Mouse (Mus musculus) megakaryocyte, embryonic 14.5 days (primary cell): ENCODE results near the gene Flrt3. TPM values are rescaled to one million over a fixed set of nuclear protein-coding genes. Genes with fewer than 3 reads are reported as not detected.

Experiments used
- H3K27me3 ChIP-seq: replicated peaks from 2 replicates; pipeline ENCODE3; 2012; ENCODE audit warnings: inconsistent platforms
- H3K36me3 ChIP-seq: replicated peaks from 2 replicates; pipeline ENCODE3; 2012; ENCODE audit warnings: low read length, inconsistent platforms, mixed read lengths
- H3K4me1 ChIP-seq: 2 replicates; pipeline ENCODE4 v1.6.1; 2012; ENCODE audit warnings: inconsistent platforms
- H3K4me3 ChIP-seq: replicated peaks from 2 replicates; pipeline ENCODE3; 2012; ENCODE audit warnings: moderate library complexity, mild to moderate bottlenecking, inconsistent platforms
- H3K9me3 ChIP-seq: 2 replicates; pipeline ENCODE4 v1.6.1; 2012; ENCODE audit warnings: inconsistent platforms
- FLI1 ChIP-seq: IDR thresholded peaks from 2 replicates; pipeline ENCODE4 v1.6.1; 2012; ENCODE audit warnings: low read length, inconsistent platforms, mixed read lengths
- GATA1 ChIP-seq: IDR thresholded peaks from 3 replicates; pipeline ENCODE4 v1.6.1; 2012; ENCODE audit warnings: mixed read lengths, low read length, inconsistent platforms, borderline replicate concordance
- polyA plus RNA-seq: library from polyadenylated mRNA; stranded (reverse); fragments of >175 nt; gene quantifications from 2 replicates; pipeline ENCODE4 v1.2.3, GENCODE M21; 2012; ENCODE audit warnings: low replicate concordance; ENCODE audit not compliant: insufficient read depth

The Flrt3 gene
- polyA plus RNA-seq, 1 experiment, result not detected

GRCm38 (mm10) chr2:140662673-140663072 is 8.6 kb downstream of the Flrt3 start:
- no peaks in the 10 kb centered on the region for H3K36me3 ChIP-seq
- H3K9me3 ChIP-seq, result no peaks in the 10 kb centered on the region; the same call in 1 of the 2 replicates
- H3K27me3 ChIP-seq, result peaks cover under 1% of the 10 kb centered on the region
- H3K4me1 ChIP-seq, result no peaks in the 10 kb centered on the region
- H3K4me3 ChIP-seq, result no peak overlapping the region
- TF ChIP-seq FLI1, result no peak
- TF ChIP-seq GATA1, result no peak

- TF ChIP-seq FLI1 (no peak), GATA1 (no peak)
- H3K4me3 ChIP-seq, result no peak overlapping the region
- H3K27me3 ChIP-seq, result no peaks in the 10 kb centered on the region
Measured at GRCm38 (mm10) chr2:140653978-140654377, 17.3 kb downstream of the Flrt3 start.

GRCm38 (mm10) chr2:140653481-140653880 is 17.8 kb downstream of the Flrt3 start:
- H3K27me3 ChIP-seq, result no peaks in the 10 kb centered on the region
- no peaks in the 10 kb centered on the region for H3K9me3 ChIP-seq
- H3K4me1 ChIP-seq, result no peaks in the 10 kb centered on the region
- no peak for TF ChIP-seq GATA1
- TF ChIP-seq FLI1, result no peak
- H3K4me3 ChIP-seq, result no peak overlapping the region
- no peaks in the 10 kb centered on the region for H3K36me3 ChIP-seq

More at GRCm38 (mm10) chr2:140653978-140654377, 17.3 kb downstream of the Flrt3 start:
- Histone ChIP-seq H3K4me1 (no peaks in the 10 kb centered on the region), H3K9me3 (no peaks in the 10 kb centered on the region), H3K36me3 (no peaks in the 10 kb centered on the region)

GRCm38 (mm10) chr2:140621730-140622337 is 49.4 kb downstream of the Flrt3 start:
- TF ChIP-seq GATA1, result no peak
- TF ChIP-seq FLI1, result no peak
- Histone ChIP-seq H3K27me3 (no peaks in the 10 kb centered on the region), H3K9me3 (no peaks in the 10 kb centered on the region), H3K36me3 (no peaks in the 10 kb centered on the region), H3K4me1 (no peaks in the 10 kb centered on the region), H3K4me3 (no peak overlapping the region)

- H3K4me1 ChIP-seq, result no peaks in the 10 kb centered on the region
- no peaks in the 10 kb centered on the region for H3K9me3 ChIP-seq
- H3K36me3 ChIP-seq, result no peaks in the 10 kb centered on the region
- no peak overlapping the region for H3K4me3 ChIP-seq
- H3K27me3 ChIP-seq, result no peaks in the 10 kb centered on the region
- TF ChIP-seq FLI1 (no peak), GATA1 (no peak)
Measured at GRCm38 (mm10) chr2:140615451-140615850, 55.8 kb downstream of the Flrt3 start.
